Comparison of ENCODE assay signal across 19 mouse cellular contexts in genomic region chr5:147016622-147017021, GRCm38 (mm10). TPM values are rescaled to one million over a fixed set of nuclear protein-coding genes. Genes with fewer than 3 reads are reported as not detected.
A peak's percentile ranks its signal among the peaks of the same experiment; 100 is the strongest.
DNase-seq lines count a peak whose midpoint lies in the region; ATAC-seq and TF ChIP-seq lines count a peak whose summit lies in the region.
"Had no signal": no experiment of that assay in that cellular context is flagged by ENCODE, and none has a peak within 500 bp of the region (broad histone marks: within the 10 kb centered on the region; RNA-seq: fewer than 3 reads in every experiment).

No protein-coding gene starts in this region.

- no peaks in the 10 kb centered on the region for H3K79me2 ChIP-seq in liver, adult 2 months (ENCODE audit: control insufficient read depth, insufficient read depth, low read length)

- WGBS in liver, adult 2 months, result 74% methylated on average over 12 of the region's 12 CpGs
- 49% methylated on average over 12 of the region's 12 CpGs for WGBS in embryonic facial prominence, embryonic 14.5 days
- 68% methylated on average over 12 of the region's 12 CpGs for WGBS in stomach, embryonic 16.5 days

- H3K36me3 ChIP-seq in liver, adult 2 months (ENCODE audit: control insufficient read depth, insufficient read depth, low read length), result peaks cover 7% of the 10 kb centered on the region; the same call in 1 of the 2 replicates
- peaks cover 38% of the 10 kb centered on the region for H3K36me3 ChIP-seq in embryonic facial prominence, embryonic 14.5 days (ENCODE audit: control insufficient read depth, insufficient read depth, low read length)
- peaks cover 12% of the 10 kb centered on the region for H3K36me3 ChIP-seq in stomach, embryonic 16.5 days (ENCODE audit: control insufficient read depth, insufficient read depth, low read length)

- TF ChIP-seq CTCF in gastrocnemius, adult 2 months (IDR thresholded peaks at IDR 0.05), result no peak
- no peak for TF ChIP-seq CTCF in liver, adult 2 months (IDR thresholded peaks at IDR 0.05; ENCODE audit: low read depth, low read length)

- H3K9ac ChIP-seq in liver, adult 2 months (ENCODE audit: low read depth, low read length), result peak overlapping the region; percentile 54; the same call in 1 of the 2 replicates
- no peak overlapping the region for H3K9ac ChIP-seq in embryonic facial prominence, embryonic 14.5 days (ENCODE audit: low read depth, low read length)
- no peak overlapping the region for H3K9ac ChIP-seq in stomach, embryonic 16.5 days (ENCODE audit: low read length)
- H3K9ac ChIP-seq: embryonic facial prominence, embryonic 15.5 days; hindbrain, embryonic 13.5 days had no signal

- H3K4me2 ChIP-seq in embryonic facial prominence, embryonic 14.5 days (ENCODE audit: low read depth, low read length), result no peak overlapping the region
- no peak overlapping the region for H3K4me2 ChIP-seq in stomach, embryonic 16.5 days (ENCODE audit: low read depth, low read length)
- H3K4me2 ChIP-seq: embryonic facial prominence, embryonic 15.5 days; hindbrain, embryonic 13.5 days had no signal

- ATAC-seq in embryonic facial prominence, embryonic 14.5 days (ENCODE audit: low read depth), result peak; percentile 33; the same call in 1 of the 2 replicates
- peak; percentile 44; the same call in 1 of the 2 replicates for ATAC-seq in stomach, embryonic 16.5 days (ENCODE audit: insufficient read depth, low FRiP score)
- ATAC-seq in megakaryocyte-erythroid progenitor cell, adult 5-6 weeks (replicated peaks; ENCODE audit: low FRiP score, low TSS enrichment, poor library complexity, severe bottlenecking), result no peak
- ATAC-seq: activated CD4-positive, CD25-positive, alpha-beta regulatory T cell, adult 4 months; forebrain, embryonic 14.5 days had no signal

- TF ChIP-seq POLR2A in liver, adult 2 months (IDR thresholded peaks at IDR 0.05; ENCODE audit: extremely low read depth, insufficient read depth, low read length), result no peak

- H3K4me3 ChIP-seq in gastrocnemius, adult 2 months, result peak overlapping the region; percentile 15; the same call in 1 of the 2 replicates
- no peak overlapping the region for H3K4me3 ChIP-seq in liver, adult 2 months (ENCODE audit: insufficient read depth, low read depth, low read length)
- H3K4me3 ChIP-seq in embryonic facial prominence, embryonic 14.5 days (ENCODE audit: low read depth, low read length), result no peak overlapping the region
- no peak overlapping the region for H3K4me3 ChIP-seq in stomach, embryonic 16.5 days (replicated peaks; ENCODE audit: low read length)
- H3K4me3 ChIP-seq: embryonic facial prominence, embryonic 15.5 days; erythroblast, embryonic 14.5 days; forebrain, embryonic 10.5 days; heart, embryonic 10.5 days; hindbrain, embryonic 13.5 days had no signal

- no peaks in the 10 kb centered on the region for H3K9me3 ChIP-seq in embryonic facial prominence, embryonic 14.5 days (ENCODE audit: control insufficient read depth, low read length)
- H3K9me3 ChIP-seq in stomach, embryonic 16.5 days (replicated peaks; ENCODE audit: control insufficient read depth, low read length), result no peaks in the 10 kb centered on the region
- H3K9me3 ChIP-seq: embryonic facial prominence, embryonic 15.5 days; forebrain, embryonic 10.5 days; heart, embryonic 10.5 days; hindbrain, embryonic 13.5 days had no signal

- no peak for DNase-seq in gastrocnemius, adult 2 months
- DNase-seq in gastrocnemius, postnatal 36 days, result no peak
- no peak for DNase-seq in liver, adult 2 months (ENCODE audit: extremely low read depth, low read depth, low spot score)
- DNase-seq in liver, result no peak
- DNase-seq in embryonic facial prominence, embryonic 14.5 days (ENCODE audit: low spot score), result no peak
- DNase-seq: adrenal gland, postnatal 14 days; cerebellum, adult 11-12 months; cerebellum, adult 9-10 months; heart, adult 18-20 months; heart, postnatal 10 days had no signal

- H3K27me3 ChIP-seq in liver, adult 2 months (ENCODE audit: control insufficient read depth, insufficient read depth, low read length), result no peaks in the 10 kb centered on the region
- no peaks in the 10 kb centered on the region for H3K27me3 ChIP-seq in embryonic facial prominence, embryonic 14.5 days (replicated peaks; ENCODE audit: control insufficient read depth, insufficient read depth, low read length)
- H3K27me3 ChIP-seq in stomach, embryonic 16.5 days (ENCODE audit: control insufficient read depth, insufficient read depth, low read length), result no peaks in the 10 kb centered on the region
- H3K27me3 ChIP-seq: embryonic facial prominence, embryonic 15.5 days; hindbrain, embryonic 13.5 days had no signal

- intact Hi-C loops in gastrocnemius, adult 2 months (cut with DNase I), result no loop called here
- intact Hi-C loops in gastrocnemius, postnatal 36 days (cut with DNase I), result no loop called here

- no peak overlapping the region for H3K27ac ChIP-seq in gastrocnemius, adult 2 months
- no peak overlapping the region; the same call in 1 of the 2 replicates for H3K27ac ChIP-seq in liver, adult 2 months (replicated peaks; ENCODE audit: insufficient read depth, low read depth, low read length)
- no peak overlapping the region for H3K27ac ChIP-seq in embryonic facial prominence, embryonic 14.5 days (replicated peaks; ENCODE audit: low read depth, low read length)
- no peak overlapping the region for H3K27ac ChIP-seq in stomach, embryonic 16.5 days (ENCODE audit: low read length)
- H3K27ac ChIP-seq: embryonic facial prominence, embryonic 15.5 days; forebrain, embryonic 10.5 days; heart, embryonic 10.5 days; hindbrain, embryonic 13.5 days had no signal

- peaks cover 8% of the 10 kb centered on the region for H3K4me1 ChIP-seq in liver, adult 2 months (ENCODE audit: control insufficient read depth, insufficient read depth, low read length)
- H3K4me1 ChIP-seq in embryonic facial prominence, embryonic 14.5 days (ENCODE audit: control insufficient read depth, insufficient read depth, low read length), result no peaks in the 10 kb centered on the region
- no peaks in the 10 kb centered on the region; the same call in 1 of the 2 replicates for H3K4me1 ChIP-seq in stomach, embryonic 16.5 days (ENCODE audit: control insufficient read depth, insufficient read depth, low read length)
- H3K4me1 ChIP-seq: embryonic facial prominence, embryonic 15.5 days; heart, embryonic 10.5 days had no signal

RNA-seq across cellular contexts. Expression of gene Mtif3, which starts 53.0 kb away (rescaled TPM):
- total RNA-seq in gastrocnemius, adult 2 months (2021), result 10 to 100 TPM; 23.0 to 25.9 TPM
- total RNA-seq in gastrocnemius, postnatal 36 days (2021), result 10 to 100 TPM; 17.6 to 20.6 TPM
- total RNA-seq in liver, adult 2 months (2014; rRNA removed), result 20.3 and 24.1 TPM in 2 replicates
- 17.4 and 17.5 TPM in 2 replicates for polyA plus RNA-seq in liver, adult 2 months (2012; rRNA removed)
- 19.5 and 26.1 TPM in 2 replicates for polyA plus RNA-seq in embryonic facial prominence, embryonic 14.5 days (2014; fragmentation: Nextera tagmentation; extraction: Ambion mirVana)
- 24.3 and 29.0 TPM in 2 replicates for polyA plus RNA-seq in stomach, embryonic 16.5 days (2015; fragmentation: Nextera tagmentation; extraction: Ambion mirVana)
- 9.4 and 17.2 TPM in 2 replicates for total RNA-seq in megakaryocyte-erythroid progenitor cell, adult 5-6 weeks (2014; fragmentation: Nextera tagmentation)
- 41.2 and 43.1 TPM in 2 replicates for total RNA-seq in megakaryocyte-erythroid progenitor cell, adult 5-6 weeks (2017)

RNA-seq across cellular contexts. Expression of gene Lnx2, which starts 59.8 kb away (rescaled TPM):
- 1 to 10 TPM; 3.3 to 3.4 TPM for total RNA-seq in gastrocnemius, adult 2 months (2021)
- total RNA-seq in gastrocnemius, postnatal 36 days (2021), result 1 to 10 TPM; 2.1 to 2.4 TPM
- 11.0 and 14.4 TPM in 2 replicates for total RNA-seq in liver, adult 2 months (2014; rRNA removed)
- 19.7 and 24.1 TPM in 2 replicates for polyA plus RNA-seq in liver, adult 2 months (2012; rRNA removed)
- polyA plus RNA-seq in embryonic facial prominence, embryonic 14.5 days (2014; fragmentation: Nextera tagmentation; extraction: Ambion mirVana), result 13.7 and 13.9 TPM in 2 replicates
- polyA plus RNA-seq in stomach, embryonic 16.5 days (2015; fragmentation: Nextera tagmentation; extraction: Ambion mirVana), result 18.3 and 20.5 TPM in 2 replicates
- total RNA-seq in megakaryocyte-erythroid progenitor cell, adult 5-6 weeks (2014; fragmentation: Nextera tagmentation), result 7.2 and 7.6 TPM in 2 replicates
- 3.3 and 7.9 TPM in 2 replicates for total RNA-seq in megakaryocyte-erythroid progenitor cell, adult 5-6 weeks (2017)
